Mouse (Mus musculus): ENCODE measurements around the gene Gak. TPM values are rescaled to one million over a fixed set of nuclear protein-coding genes. Genes with fewer than 3 reads are reported as not detected.

The Gak gene
- polyA plus RNA-seq, 1 experiment from 2014 or later: 56.4 TPM

GRCm38 (mm10) chr5:108521896-108522295 lies 107.7 kb downstream of the Gak start:
- H3K27ac ChIP-seq (replicated peaks): no peak overlapping the region
- ATAC-seq (replicated peaks): no peak
- no peak overlapping the region for H3K9ac ChIP-seq (replicated peaks)
- 73% methylated on average over 3 of the region's 3 CpGs for WGBS
- no peaks in the 10 kb centered on the region for H3K9me3 ChIP-seq
- H3K27me3 ChIP-seq: no peaks in the 10 kb centered on the region
- no peak overlapping the region for H3K4me3 ChIP-seq
- peaks cover 13% of the 10 kb centered on the region for H3K36me3 ChIP-seq
- H3K4me1 ChIP-seq: no peaks in the 10 kb centered on the region
- no peak overlapping the region for H3K4me2 ChIP-seq (replicated peaks)

- Histone ChIP-seq H3K4me3 (no peak overlapping the region), H3K27me3 (no peaks in the 10 kb centered on the region), H3K27ac (replicated peaks) (no peak overlapping the region), H3K36me3 (peaks cover 13% of the 10 kb centered on the region), H3K4me1 (no peaks in the 10 kb centered on the region), H3K4me2 (replicated peaks) (no peak overlapping the region), H3K9me3 (no peaks in the 10 kb centered on the region), H3K9ac (replicated peaks) (no peak overlapping the region)
- 71% methylated on average over 2 of the region's 2 CpGs for WGBS
- no peak for ATAC-seq (replicated peaks)
Measured at GRCm38 (mm10) chr5:108521016-108521415, 108.5 kb downstream of the Gak start.

- ATAC-seq (replicated peaks): no peak
- Histone ChIP-seq H3K4me2 (replicated peaks) (no peak overlapping the region), H3K27ac (replicated peaks) (no peak overlapping the region), H3K9ac (replicated peaks) (no peak overlapping the region), H3K9me3 (no peaks in the 10 kb centered on the region), H3K4me3 (no peak overlapping the region), H3K27me3 (no peaks in the 10 kb centered on the region), H3K36me3 (peaks cover 12% of the 10 kb centered on the region), H3K4me1 (no peaks in the 10 kb centered on the region)
- WGBS: 88% methylated on average over 7 of the region's 7 CpGs
Measured at GRCm38 (mm10) chr5:108520153-108520552, 109.4 kb downstream of the Gak start.

Other genes starting within 250 kb of the Gak start
- 0.20 TPM in 1 of 2 replicates, not detected in the other for gene Pde6b, start 241.4 kb downstream of the Gak start, polyA plus RNA-seq (2015; fragmentation: Nextera tagmentation; extraction: Ambion mirVana)
- gene Atp5k, start 195.3 kb downstream of the Gak start, polyA plus RNA-seq (2015; fragmentation: Nextera tagmentation; extraction: Ambion mirVana): 367 and 408 TPM in 2 replicates
- 0.06 TPM in 2 replicates for gene Mfsd7a, start 180.9 kb downstream of the Gak start, polyA plus RNA-seq (2015; fragmentation: Nextera tagmentation; extraction: Ambion mirVana)
- 33.3 and 36.5 TPM in 2 replicates for gene Pcgf3, start 168.5 kb downstream of the Gak start, polyA plus RNA-seq (2015; fragmentation: Nextera tagmentation; extraction: Ambion mirVana)
- gene Cplx1, start 79.7 kb downstream of the Gak start, polyA plus RNA-seq (2015; fragmentation: Nextera tagmentation; extraction: Ambion mirVana): 82.8 and 88.1 TPM in 2 replicates
- 24.2 and 24.7 TPM in 2 replicates for gene Tmem175, start within 50 bp of the Gak start, polyA plus RNA-seq (2015; fragmentation: Nextera tagmentation; extraction: Ambion mirVana)
- 9.9 and 10.9 TPM in 2 replicates for gene Idua, start 30.6 kb upstream of the Gak start, polyA plus RNA-seq (2015; fragmentation: Nextera tagmentation; extraction: Ambion mirVana)
- 23.6 and 24.4 TPM in 2 replicates for gene Dgkq, start 39.9 kb upstream of the Gak start, polyA plus RNA-seq (2015; fragmentation: Nextera tagmentation; extraction: Ambion mirVana)
- 1.8 and 1.9 TPM in 2 replicates for gene Slc26a1, start 45.8 kb upstream of the Gak start, polyA plus RNA-seq (2015; fragmentation: Nextera tagmentation; extraction: Ambion mirVana)
- gene Fgfrl1, start 62.6 kb upstream of the Gak start, polyA plus RNA-seq (2015; fragmentation: Nextera tagmentation; extraction: Ambion mirVana): 9.4 and 10.1 TPM in 2 replicates
- not detected in 2 replicates for gene Rnf212, start 145.2 kb upstream of the Gak start, polyA plus RNA-seq (2015; fragmentation: Nextera tagmentation; extraction: Ambion mirVana)
- not detected in 2 replicates for gene Tmed11, start 165.6 kb upstream of the Gak start, polyA plus RNA-seq (2015; fragmentation: Nextera tagmentation; extraction: Ambion mirVana)
- not detected in 2 replicates for gene Vmn2r8, start 179.1 kb upstream of the Gak start, polyA plus RNA-seq (2015; fragmentation: Nextera tagmentation; extraction: Ambion mirVana)
- not detected in 2 replicates for gene Vmn2r9, start 222.8 kb upstream of the Gak start, polyA plus RNA-seq (2015; fragmentation: Nextera tagmentation; extraction: Ambion mirVana)

Data from forebrain, embryonic 15.5 days (tissue).